Mouse (Mus musculus) cerebellum, adult 2 months (tissue): ENCODE data around the gene Tfeb.

Experiments used
- CTCF ChIP-seq: fragments of 200-500 bp; IDR thresholded peaks from 2 replicates; pipeline ENCODE4 v1.5.1; 2011; ENCODE audit warnings: low read depth, mild to moderate bottlenecking, control low read depth, low read length, moderate library complexity, borderline replicate concordance; ENCODE audit not compliant: insufficient read depth
- POLR2A ChIP-seq: fragments of 200-500 bp; IDR thresholded peaks from 2 replicates; pipeline ENCODE4 v1.6.1; 2011; ENCODE audit warnings: low read length, control low read depth, borderline replicate concordance; ENCODE audit not compliant: insufficient read depth

GRCm38 (mm10) chr17:47708972-47709371 is 27.9 kb upstream of the Tfeb start:
- TF ChIP-seq POLR2A: no peak
- TF ChIP-seq CTCF: no peak
